Mouse (Mus musculus) R1 (cell line): Measurements from ENCODE around the gene Otulin.

Experiments used
- DNase-seq: peaks from one replicate; pipeline ENCODE4 v3.0.0-alpha.2; 2018; ENCODE audit warnings: low read depth, low spot score

Gene Otulin

GRCm38 (mm10) chr15:27581640-27582039 lies 48.9 kb downstream of the Otulin start:
- peak; percentile 78 for DNase-seq

DNA sequence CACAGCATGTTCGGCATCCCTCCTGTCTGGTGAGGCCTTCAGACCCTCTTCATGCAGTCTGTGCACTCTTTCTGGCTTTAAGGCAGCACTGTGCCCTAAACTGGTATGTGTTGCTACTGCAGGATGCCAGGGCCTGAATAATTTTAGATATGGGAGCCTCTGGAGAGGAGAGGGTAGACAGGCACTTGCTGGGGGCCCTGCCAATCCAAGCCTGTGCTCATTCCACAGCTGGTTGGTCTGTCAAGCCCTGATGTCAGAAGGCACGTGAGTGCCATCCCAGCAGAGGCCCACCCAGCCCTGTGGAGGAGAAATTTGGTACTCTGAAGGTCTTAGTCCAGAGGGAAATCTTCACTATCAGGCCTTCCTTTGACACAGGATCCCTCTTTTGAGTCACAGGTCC lies 49.7 kb downstream of the Otulin start:
- no peak for DNase-seq

GRCm38 (mm10) chr15:27579853-27580252 lies 50.6 kb downstream of the Otulin start:
- peak; percentile 64 for DNase-seq

GRCm38 (mm10) chr15:27578918-27579317 lies 51.6 kb downstream of the Otulin start:
- DNase-seq, result no peak

DNA sequence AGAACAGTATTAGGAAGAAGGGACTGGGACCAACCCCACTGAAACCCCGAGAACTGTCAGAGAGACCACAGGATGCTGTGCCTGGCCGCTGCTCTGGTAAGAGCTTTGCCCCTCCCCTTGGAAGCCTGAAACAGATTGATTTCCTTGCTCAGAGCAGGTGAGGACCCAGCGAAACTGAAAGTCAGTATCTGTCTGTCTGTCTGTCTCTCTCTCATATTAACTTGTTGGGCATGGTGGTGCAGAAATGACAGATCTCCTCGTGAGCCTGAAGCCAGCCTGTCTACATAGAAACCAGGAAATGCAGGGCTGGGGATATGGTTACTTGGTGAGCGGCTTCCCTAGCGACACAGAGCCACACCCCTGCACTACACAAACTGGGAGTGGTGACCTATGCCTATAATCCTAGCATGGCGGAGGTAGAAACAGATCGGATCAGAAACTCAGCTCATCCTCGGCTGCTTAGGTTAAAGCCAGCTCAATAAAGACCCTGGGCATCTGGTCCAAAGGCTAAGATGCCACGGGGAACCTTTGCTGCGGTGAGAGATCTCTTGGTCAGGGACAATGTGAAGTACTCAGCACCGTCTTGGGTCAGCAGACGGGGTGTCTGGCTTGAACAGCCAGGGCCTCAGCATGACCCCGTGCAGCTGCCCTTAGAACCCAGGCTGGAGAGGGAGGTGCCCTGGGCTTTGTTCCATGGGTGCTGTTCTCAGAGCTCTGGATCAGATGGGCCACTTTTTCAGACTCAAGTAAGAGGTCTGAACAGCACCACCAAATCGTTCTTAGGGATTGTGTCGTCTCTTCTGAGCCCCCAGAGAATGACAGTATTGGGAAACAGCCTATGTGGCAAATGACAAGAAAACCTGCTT lies 52.3 kb downstream of the Otulin start:
- DNase-seq, result peak; percentile 34

GRCm38 (mm10) chr15:27576886-27577285 lies 53.6 kb downstream of the Otulin start:
- DNase-seq, result no peak

GRCm38 (mm10) chr15:27575932-27576331 lies 54.6 kb downstream of the Otulin start:
- DNase-seq, result no peak

- DNase-seq, result no peak
Measured at GRCm38 (mm10) chr15:27574992-27575781, 55.3 kb downstream of the Otulin start.

GRCm38 (mm10) chr15:27571179-27571578 lies 59.3 kb downstream of the Otulin start:
- DNase-seq, result no peak

DNA sequence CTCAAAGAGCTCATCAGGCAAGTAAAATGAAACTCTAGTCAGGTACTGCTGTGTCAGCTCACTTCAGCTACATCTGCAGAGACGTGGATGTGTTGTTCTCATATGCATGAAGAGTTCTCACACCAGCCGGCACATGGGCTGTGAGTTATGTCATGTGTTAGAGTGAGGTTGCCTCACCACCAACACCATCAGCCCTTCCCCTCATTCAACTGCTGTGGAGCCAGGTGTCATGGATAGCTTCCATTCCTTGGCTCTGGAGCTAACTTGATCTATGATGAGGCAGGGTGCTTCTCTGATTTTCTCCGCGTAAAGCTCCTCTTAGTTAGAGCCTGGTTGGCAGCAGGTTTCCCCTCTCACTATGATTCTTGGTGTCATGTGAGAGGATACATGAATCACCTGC lies 60.1 kb downstream of the Otulin start:
- DNase-seq, result no peak

DNA sequence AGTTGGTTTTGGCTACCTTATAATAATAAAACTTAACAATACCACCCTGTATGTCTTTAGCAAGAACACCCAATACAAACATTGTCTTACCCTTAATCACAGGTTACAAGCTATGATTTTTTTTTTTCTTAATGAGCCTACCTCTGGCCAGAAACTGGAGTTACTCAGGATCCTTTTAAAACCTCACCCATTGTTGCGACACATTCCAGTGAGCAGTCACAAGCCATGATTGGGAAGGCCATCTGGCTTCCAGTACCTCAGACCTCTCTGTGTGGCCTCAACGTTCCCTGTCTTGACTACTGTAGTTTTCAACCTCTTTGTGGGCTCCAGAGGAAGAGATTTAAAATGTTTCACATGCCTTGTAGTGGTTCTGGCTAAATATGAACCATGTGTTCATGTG lies 60.6 kb downstream of the Otulin start:
- DNase-seq, result no peak

DNA sequence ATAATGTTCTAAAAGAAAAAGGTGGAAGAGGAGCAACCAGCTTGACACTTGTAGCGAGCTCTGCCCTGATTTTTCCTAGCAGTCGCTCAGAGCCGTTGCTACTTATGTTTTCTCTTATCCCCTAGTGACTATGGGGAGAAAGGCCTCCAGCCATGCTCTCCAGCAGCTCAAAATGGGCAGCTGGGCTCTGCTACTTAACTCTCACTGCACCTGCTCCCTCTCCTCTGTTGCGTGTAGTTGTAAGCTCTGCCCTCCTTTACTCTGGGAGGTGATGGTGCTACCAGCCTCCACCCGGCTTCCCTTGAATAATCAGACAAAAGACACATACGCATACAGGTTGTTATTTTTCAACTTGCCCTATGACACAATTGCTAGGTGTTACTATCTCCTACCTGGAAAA lies 62.1 kb downstream of the Otulin start:
- no peak for DNase-seq

- no peak for DNase-seq
Measured at GRCm38 (mm10) chr15:27567356-27567755, 63.1 kb downstream of the Otulin start.

DNA sequence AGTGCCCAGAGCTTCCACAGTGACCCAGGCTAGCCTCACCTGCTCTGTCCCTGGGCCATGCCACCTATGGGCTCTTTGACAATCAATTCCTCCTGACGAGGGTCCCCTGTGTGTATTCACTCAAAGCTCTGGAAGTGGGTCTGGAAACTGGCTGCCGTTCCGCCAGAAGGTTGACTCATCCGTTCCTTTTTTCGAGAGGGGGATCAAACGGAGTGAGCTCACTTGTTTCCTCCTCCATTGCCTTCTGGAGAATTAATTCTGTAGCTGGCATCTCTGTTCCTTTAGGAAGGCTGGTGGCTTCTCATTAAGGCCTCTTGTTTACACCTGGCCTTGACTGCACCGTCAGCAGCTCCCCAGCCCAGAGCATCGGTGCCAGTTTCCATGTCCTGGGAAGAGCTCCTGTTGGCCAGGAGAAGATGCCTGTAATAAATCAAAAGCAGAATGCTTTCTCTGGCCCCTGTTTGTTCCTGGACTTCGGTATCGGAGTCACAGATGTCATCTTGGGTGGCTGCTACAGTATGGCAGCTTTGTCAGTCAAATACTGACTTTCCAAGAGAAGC lies 64.8 kb downstream of the Otulin start:
- DNase-seq, result no peak

- DNase-seq, result no peak
Measured at GRCm38 (mm10) chr15:27564106-27565100, 66.1 kb downstream of the Otulin start.

GRCm38 (mm10) chr15:27560315-27560714 lies 70.2 kb downstream of the Otulin start:
- DNase-seq, result no peak

GRCm38 (mm10) chr15:27558456-27559147 lies 71.9 kb downstream of the Otulin start:
- DNase-seq, result peak; percentile 19

DNA sequence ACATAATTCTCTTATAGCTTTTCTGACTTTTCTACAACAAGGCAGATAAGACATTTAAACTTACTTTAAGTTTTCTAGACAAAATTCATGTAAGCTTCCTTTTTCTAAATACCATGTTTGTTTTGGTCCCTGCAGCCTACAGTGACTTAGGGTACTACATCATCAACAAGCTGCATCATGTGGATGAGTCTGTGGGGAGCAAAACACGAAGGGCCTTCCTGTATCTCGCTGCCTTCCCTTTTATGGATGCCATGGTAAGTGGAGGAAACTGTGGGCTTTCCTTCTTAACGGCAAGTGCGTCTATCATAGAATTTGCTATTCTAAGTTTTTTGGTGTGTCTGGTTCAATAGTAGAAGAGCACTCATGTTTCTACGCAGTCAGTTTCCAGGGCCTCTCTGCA lies 76.9 kb downstream of the Otulin start:
- DNase-seq, result no peak

- DNase-seq, result no peak
Measured at GRCm38 (mm10) chr15:27552129-27552700, 78.3 kb downstream of the Otulin start.
